Mouse (Mus musculus): ENCODE results near the gene Ssr2.

- TF ChIP-seq CTCF (IDR thresholded peaks at IDR 0.05) (no peak), POLR2A (IDR thresholded peaks at IDR 0.05; ENCODE audit: insufficient read depth, low read depth, low read length) (no peak)
Measured at GRCm38 (mm10) chr3:88531348-88532298, 44.1 kb upstream of the Ssr2 start.

Data from heart, adult 2 months (tissue).